Mouse (Mus musculus) lung, postnatal 0 days (tissue): ENCODE measurements at regions not wholly inside any gene's neighbourhood (a gene's known extent, or its start where the extent isn't known, plus 50 kb on each side); places are given as distances from the start of the nearest gene placed in this dataset.
A peak's percentile ranks its signal among the peaks of the same experiment; 100 is the strongest.

Experiments
- ATAC-seq: fragments of 200-750 bp; cut with Nextera tagmentation; 2 replicates; pipeline ENCODE4 v1.8.0; 2017; ENCODE audit warnings: moderate library complexity
- DNase-seq: peaks from one replicate; pipeline ENCODE4 v3.0.0-alpha.2; 2016; ENCODE audit warnings: low spot score
- H3K27ac ChIP-seq: fragments of 300-500 bp; sonication (generic); 2 replicates; pipeline ENCODE4 v1.5.1; 2014; ENCODE audit warnings: antibody characterized with exemption, mild to moderate bottlenecking, low read length, mixed read lengths
- H3K27me3 ChIP-seq: fragments of 300-500 bp; sonication (generic); replicated peaks from 2 replicates; pipeline ENCODE4 v1.6.1; 2014; ENCODE audit warnings: low read length, mixed read lengths; ENCODE audit not compliant: insufficient read depth
- H3K36me3 ChIP-seq: fragments of 300-500 bp; sonication (generic); 2 replicates; pipeline ENCODE4 v1.6.1; 2014; ENCODE audit warnings: low read length, mixed read lengths; ENCODE audit not compliant: insufficient read depth
- H3K4me1 ChIP-seq: fragments of 300-500 bp; sonication (generic); 2 replicates; pipeline ENCODE4 v1.6.1; 2014; ENCODE audit warnings: antibody characterized with exemption, low read depth, low read length, mixed read lengths; ENCODE audit not compliant: insufficient read depth
- H3K4me2 ChIP-seq: fragments of 300-500 bp; sonication (generic); replicated peaks from 2 replicates; pipeline ENCODE4 v1.6.1; 2014; ENCODE audit warnings: low read depth, mild to moderate bottlenecking, low read length, moderate library complexity, mixed read lengths
- H3K4me3 ChIP-seq: fragments of 300-500 bp; sonication (generic); 2 replicates; pipeline ENCODE4 v1.5.1; 2014; ENCODE audit warnings: low read depth, low read length
- H3K9ac ChIP-seq: fragments of 300-500 bp; sonication (generic); replicated peaks from 2 replicates; pipeline ENCODE4 v1.6.1; 2014; ENCODE audit warnings: low read depth, mild to moderate bottlenecking
- H3K9me3 ChIP-seq: fragments of 300-500 bp; sonication (generic); 2 replicates; pipeline ENCODE4 v1.6.1; 2016; ENCODE audit warnings: low read length, mixed read lengths
- CTCF ChIP-seq: IDR thresholded peaks from 2 replicates; pipeline ENCODE4 v1.5.1; 2016; ENCODE audit warnings: antibody characterized with exemption, mild to moderate bottlenecking
- EP300 ChIP-seq: IDR thresholded peaks from 2 replicates; pipeline ENCODE4 v1.6.1; 2016; ENCODE audit warnings: antibody characterized with exemption, mild to moderate bottlenecking, control low read depth
- WGBS: fragments of 180-500 bp; shearing (Covaris S2); extraction: QIAGEN DNeasy Blood & Tissue Kit; methylation state at CpG from one replicate; pipeline ENCODE4 v1.1.7; 2014; 5-methylcytosine and 5-hydroxymethylcytosine counted together

GRCm38 (mm10) chr15:57644331-57644953 is 167.0 kb upstream of the Slc22a22 start:
- DNase-seq (peak; percentile 73), ATAC-seq (peak; percentile 57)
- H3K9ac ChIP-seq = no peak overlapping the region
- no peaks in the 10 kb centered on the region for H3K36me3 ChIP-seq
- peak; percentile 83 for TF ChIP-seq CTCF
- no peak for TF ChIP-seq EP300
- H3K4me2 ChIP-seq = no peak overlapping the region
- no peak overlapping the region for H3K4me3 ChIP-seq
- H3K27me3 ChIP-seq = no peaks in the 10 kb centered on the region
- H3K9me3 ChIP-seq = no peaks in the 10 kb centered on the region
- WGBS = 44% methylated on average over 11 of the region's 11 CpGs
- H3K4me1 ChIP-seq = no peaks in the 10 kb centered on the region
- no peak overlapping the region for H3K27ac ChIP-seq

GRCm38 (mm10) chr15:57639115-57639514 is 161.7 kb upstream of the Slc22a22 start:
- H3K9me3 ChIP-seq = no peaks in the 10 kb centered on the region
- 72% methylated on average over 7 of the region's 7 CpGs for WGBS
- no peak overlapping the region for H3K4me3 ChIP-seq
- no peak overlapping the region for H3K27ac ChIP-seq
- no peaks in the 10 kb centered on the region for H3K36me3 ChIP-seq
- DNase-seq (no peak), ATAC-seq (no peak)
- H3K27me3 ChIP-seq = no peaks in the 10 kb centered on the region
- TF ChIP-seq EP300 (no peak), CTCF (no peak)
- no peak overlapping the region for H3K4me2 ChIP-seq
- no peak overlapping the region for H3K9ac ChIP-seq
- no peaks in the 10 kb centered on the region for H3K4me1 ChIP-seq

- no peak overlapping the region for H3K27ac ChIP-seq
- no peak overlapping the region for H3K9ac ChIP-seq
- no peak for ATAC-seq
- no peak overlapping the region for H3K4me2 ChIP-seq
- TF ChIP-seq CTCF (no peak), EP300 (no peak)
- no peak overlapping the region for H3K4me3 ChIP-seq
- 50% methylated on average over 3 of the region's 3 CpGs for WGBS
- DNase-seq = peak; percentile 36
- H3K36me3 ChIP-seq = no peaks in the 10 kb centered on the region
- H3K9me3 ChIP-seq = no peaks in the 10 kb centered on the region
- H3K27me3 ChIP-seq = no peaks in the 10 kb centered on the region
- no peaks in the 10 kb centered on the region for H3K4me1 ChIP-seq
These were observed 155.6 kb upstream of the Slc22a22 start for GRCm38 (mm10) chr15:57633067-57633466.

GRCm38 (mm10) chr15:57632537-57632936 is 155.1 kb upstream of the Slc22a22 start:
- WGBS = 82% methylated on average over 8 of the region's 8 CpGs
- H3K27me3 ChIP-seq = no peaks in the 10 kb centered on the region
- ATAC-seq = no peak

GRCm38 (mm10) chr15:57618466-57618865 is 141.0 kb upstream of the Slc22a22 start:
- no peak overlapping the region for H3K4me3 ChIP-seq
- H3K9ac ChIP-seq = no peak overlapping the region
- H3K27me3 ChIP-seq = no peaks in the 10 kb centered on the region
- H3K9me3 ChIP-seq = no peaks in the 10 kb centered on the region
- ATAC-seq = no peak
- TF ChIP-seq CTCF (no peak), EP300 (no peak)
- H3K27ac ChIP-seq = no peak overlapping the region
- no peak overlapping the region for H3K4me2 ChIP-seq
- no peaks in the 10 kb centered on the region for H3K36me3 ChIP-seq
- no peaks in the 10 kb centered on the region for H3K4me1 ChIP-seq
- DNase-seq = no peak
- WGBS = 70% methylated on average over 6 of the region's 6 CpGs

More at GRCm38 (mm10) chr15:57632537-57632936, 155.1 kb upstream of the Slc22a22 start:
- no peak overlapping the region for H3K9ac ChIP-seq
- H3K4me1 ChIP-seq = no peaks in the 10 kb centered on the region
- no peaks in the 10 kb centered on the region for H3K9me3 ChIP-seq
- H3K27ac ChIP-seq = no peak overlapping the region
- no peaks in the 10 kb centered on the region for H3K36me3 ChIP-seq
- H3K4me3 ChIP-seq = no peak overlapping the region
- DNase-seq = no peak
- H3K4me2 ChIP-seq = no peak overlapping the region
- TF ChIP-seq CTCF = no peak
- TF ChIP-seq EP300 = no peak

- ATAC-seq (no peak), DNase-seq (no peak)
- H3K27ac ChIP-seq = no peak overlapping the region
- no peak overlapping the region for H3K4me2 ChIP-seq
- no peak overlapping the region for H3K4me3 ChIP-seq
- H3K4me1 ChIP-seq = no peaks in the 10 kb centered on the region
- 64% methylated on average over 11 of the region's 11 CpGs for WGBS
- no peaks in the 10 kb centered on the region for H3K36me3 ChIP-seq
- H3K9ac ChIP-seq = no peak overlapping the region
- no peaks in the 10 kb centered on the region for H3K27me3 ChIP-seq
- no peak for TF ChIP-seq CTCF
- TF ChIP-seq EP300 = no peak
- no peaks in the 10 kb centered on the region for H3K9me3 ChIP-seq
These were observed 139.5 kb upstream of the Slc22a22 start for GRCm38 (mm10) chr15:57616880-57617391.
